Mouse (Mus musculus): Measurements from ENCODE around the gene Pik3c2b. TPM values are rescaled to one million over a fixed set of nuclear protein-coding genes. Genes with fewer than 3 reads are reported as not detected.

The Pik3c2b gene
- 21.3 and 22.0 TPM in 2 replicates for polyA plus RNA-seq (2016; fragmentation: Nextera tagmentation; extraction: Ambion mirVana)

GRCm38 (mm10) chr1:133045011-133045860, at the start of gene Pik3c2b:
Gene Pik3c2b, plus strand, starts transcription at chr1:133045667.
- 1% methylated on average over 15 of the region's 15 CpGs for WGBS
- Histone ChIP-seq H3K36me3 (replicated peaks) (no peaks in the 10 kb centered on the region), H3K4me2 (peak within 1 kb of the TSS; percentile 76), H3K4me3 (replicated peaks) (peak within 1 kb of the TSS; percentile 92), H3K27me3 (no peaks in the 10 kb centered on the region), H3K4me1 (peaks cover 45% of the 10 kb centered on the region), H3K27ac (peak within 1 kb of the TSS; percentile 98), H3K9me3 (no peaks in the 10 kb centered on the region), H3K9ac (peak within 1 kb of the TSS; percentile 98)
- ATAC-seq (ENCODE audit: low FRiP score), result 0 out of 2 replicates have a peak, but pooled peaks have one; percentile 2

DNA sequence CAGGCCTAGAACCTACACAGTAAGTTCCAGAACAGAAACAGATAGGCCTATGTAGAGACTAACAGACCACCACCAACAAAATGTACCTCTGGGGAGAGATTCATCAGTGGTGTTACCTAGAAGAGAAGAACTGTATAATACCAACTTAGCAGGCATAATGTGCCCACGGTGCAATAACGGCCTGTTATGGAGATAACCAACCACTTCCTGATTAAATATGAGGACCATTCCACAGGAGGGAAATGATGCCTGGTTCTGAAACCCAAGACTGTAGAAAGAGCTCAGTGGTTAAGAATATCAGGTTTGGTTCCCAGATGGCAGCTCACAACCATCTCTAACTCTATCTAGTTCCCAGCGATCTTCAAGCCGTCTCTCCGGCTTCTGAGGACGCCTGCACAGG, 45.1 kb upstream of the Pik3c2b start:
- Histone ChIP-seq H3K9me3 (no peaks in the 10 kb centered on the region), H3K4me1 (no peaks in the 10 kb centered on the region), H3K4me2 (no peak overlapping the region), H3K27me3 (no peaks in the 10 kb centered on the region), H3K27ac (no peak overlapping the region), H3K4me3 (replicated peaks) (no peak overlapping the region), H3K9ac (no peak overlapping the region), H3K36me3 (replicated peaks) (peaks cover 84% of the 10 kb centered on the region)
- ATAC-seq (ENCODE audit: low FRiP score), result no peak
- 98% methylated on average over 6 of the region's 6 CpGs for WGBS

DNA sequence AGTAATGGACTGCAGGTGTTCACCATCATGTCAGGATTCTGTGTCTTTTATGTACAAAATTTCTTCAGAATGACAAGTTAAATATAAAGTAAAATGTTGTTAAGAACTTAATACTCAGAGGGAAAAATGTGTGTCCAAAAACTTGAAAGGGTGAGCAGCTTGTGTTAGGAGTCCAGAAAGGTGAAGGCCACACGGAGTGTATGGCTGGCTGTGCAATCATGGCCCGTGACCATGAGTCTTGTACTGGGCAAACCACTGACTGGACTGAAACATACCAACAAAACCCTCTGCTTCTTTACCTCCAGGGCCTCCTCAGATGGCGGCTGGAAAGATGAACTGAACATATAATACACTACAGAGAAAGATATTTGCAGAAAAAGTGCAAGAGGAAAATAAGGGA, 38.9 kb upstream of the Pik3c2b start:
- ATAC-seq (ENCODE audit: low FRiP score), result no peak
- no peaks in the 10 kb centered on the region for H3K4me1 ChIP-seq
- no peaks in the 10 kb centered on the region for H3K9me3 ChIP-seq
- 91% methylated on average over 3 of the region's 3 CpGs for WGBS
- no peaks in the 10 kb centered on the region for H3K27me3 ChIP-seq
- no peak overlapping the region for H3K27ac ChIP-seq
- no peak overlapping the region for H3K4me3 ChIP-seq (replicated peaks)
- peaks cover 58% of the 10 kb centered on the region for H3K36me3 ChIP-seq (replicated peaks)
- no peak overlapping the region for H3K4me2 ChIP-seq
- no peak overlapping the region for H3K9ac ChIP-seq

DNA sequence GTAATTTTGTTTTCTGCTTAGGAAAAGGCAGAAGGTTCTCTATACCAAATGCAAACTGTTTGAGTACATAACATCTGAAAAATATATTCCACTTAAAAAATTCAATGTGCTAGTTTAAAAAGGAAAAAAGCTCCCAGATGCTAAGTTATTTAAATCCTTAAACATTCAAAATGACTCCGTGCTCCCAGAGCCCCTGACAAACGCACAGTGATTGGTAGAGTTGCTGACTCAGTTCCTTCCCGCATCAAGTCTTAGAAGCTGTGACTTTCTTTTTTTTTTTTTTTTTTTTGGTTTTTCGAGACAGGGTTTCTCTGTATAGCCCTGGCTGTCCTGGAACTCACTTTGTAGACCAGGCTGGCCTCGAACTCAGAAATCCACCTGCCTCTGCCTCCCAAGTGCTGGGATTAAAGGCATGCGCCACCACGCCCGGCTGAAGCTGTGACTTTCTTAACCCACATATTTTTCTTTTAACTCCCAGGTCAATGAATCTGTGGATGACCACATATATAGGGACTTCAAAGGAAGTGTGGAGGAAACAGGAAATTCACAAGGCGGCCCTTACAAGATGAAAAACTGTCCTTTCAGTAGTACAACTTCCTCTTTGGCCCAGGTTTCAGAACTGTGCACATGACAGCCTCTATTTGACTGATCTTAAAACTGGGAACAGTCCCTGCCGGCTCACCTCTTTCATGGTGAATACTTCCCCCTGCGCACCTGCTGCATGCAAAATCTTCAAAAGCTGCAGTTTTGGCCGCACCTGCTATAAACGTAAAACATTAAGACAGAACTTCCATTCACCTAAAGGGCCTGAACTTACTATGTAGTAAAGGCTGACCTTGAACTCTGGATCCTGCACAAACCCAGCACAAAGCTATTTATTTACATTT, 33.3 kb upstream of the Pik3c2b start:
- Histone ChIP-seq H3K9ac (no peak overlapping the region), H3K9me3 (no peaks in the 10 kb centered on the region), H3K27ac (no peak overlapping the region), H3K27me3 (no peaks in the 10 kb centered on the region), H3K4me3 (replicated peaks) (no peak overlapping the region), H3K4me1 (no peaks in the 10 kb centered on the region), H3K36me3 (replicated peaks) (peaks cover 61% of the 10 kb centered on the region), H3K4me2 (no peak overlapping the region)
- 93% methylated on average over 12 of the region's 13 CpGs for WGBS
- no peak for ATAC-seq (ENCODE audit: low FRiP score)

GRCm38 (mm10) chr1:133013331-133013730, 32.1 kb upstream of the Pik3c2b start:
- Histone ChIP-seq H3K27me3 (no peaks in the 10 kb centered on the region), H3K36me3 (replicated peaks) (peaks cover 65% of the 10 kb centered on the region), H3K9me3 (no peaks in the 10 kb centered on the region), H3K4me1 (no peaks in the 10 kb centered on the region), H3K27ac (no peak overlapping the region), H3K4me3 (replicated peaks) (no peak overlapping the region), H3K4me2 (no peak overlapping the region), H3K9ac (no peak overlapping the region)
- ATAC-seq (ENCODE audit: low FRiP score), result no peak

- 91% methylated on average over 1 of the region's 1 CpGs for WGBS
- Histone ChIP-seq H3K9me3 (no peaks in the 10 kb centered on the region), H3K27me3 (no peaks in the 10 kb centered on the region), H3K4me1 (no peaks in the 10 kb centered on the region), H3K4me2 (no peak overlapping the region), H3K36me3 (replicated peaks) (peaks cover 68% of the 10 kb centered on the region), H3K27ac (no peak overlapping the region), H3K4me3 (replicated peaks) (no peak overlapping the region), H3K9ac (no peak overlapping the region)
- no peak for ATAC-seq (ENCODE audit: low FRiP score)
These were observed 31.3 kb upstream of the Pik3c2b start for GRCm38 (mm10) chr1:133014196-133014595.

DNA sequence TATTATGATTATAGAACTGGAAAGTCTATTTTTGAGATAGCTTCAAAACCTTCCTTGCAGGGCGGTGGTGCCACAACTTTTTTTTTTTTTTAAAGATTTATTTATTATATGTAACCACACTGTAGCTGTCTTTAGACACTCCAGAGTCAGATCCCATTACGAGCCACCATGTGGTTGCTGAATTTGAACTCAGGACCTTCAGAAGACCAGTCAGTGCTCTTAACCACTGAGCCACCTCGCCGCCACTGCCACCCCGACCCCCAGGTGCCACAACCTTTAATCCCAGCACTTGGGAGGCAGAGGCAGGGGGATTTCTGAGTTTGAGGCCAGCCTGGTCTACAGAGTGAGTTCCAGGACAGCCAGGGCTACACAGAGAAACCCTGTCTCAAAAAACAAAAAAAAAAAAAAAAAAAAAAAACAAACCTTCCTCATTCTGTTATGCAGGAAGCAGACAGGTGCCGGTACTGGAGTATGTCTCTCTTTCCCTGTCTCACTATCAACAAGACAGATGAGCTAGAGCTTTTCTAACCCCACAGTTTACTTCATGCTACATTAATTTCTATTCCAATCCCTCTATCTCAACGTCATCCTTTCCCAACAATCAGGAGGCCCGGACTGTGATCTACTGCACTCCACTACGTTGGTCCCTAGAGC, 28.6 kb upstream of the Pik3c2b start:
- no peaks in the 10 kb centered on the region for H3K27me3 ChIP-seq
- H3K9me3 ChIP-seq, result no peaks in the 10 kb centered on the region
- WGBS, result 97% methylated on average over 9 of the region's 9 CpGs
- no peak overlapping the region for H3K27ac ChIP-seq
- H3K9ac ChIP-seq, result no peak overlapping the region
- no peak for ATAC-seq (ENCODE audit: low FRiP score)
- H3K4me3 ChIP-seq (replicated peaks), result no peak overlapping the region
- peaks cover 5% of the 10 kb centered on the region; the same call in 1 of the 2 replicates for H3K4me1 ChIP-seq
- peaks cover 56% of the 10 kb centered on the region for H3K36me3 ChIP-seq (replicated peaks)
- H3K4me2 ChIP-seq, result no peak overlapping the region

DNA sequence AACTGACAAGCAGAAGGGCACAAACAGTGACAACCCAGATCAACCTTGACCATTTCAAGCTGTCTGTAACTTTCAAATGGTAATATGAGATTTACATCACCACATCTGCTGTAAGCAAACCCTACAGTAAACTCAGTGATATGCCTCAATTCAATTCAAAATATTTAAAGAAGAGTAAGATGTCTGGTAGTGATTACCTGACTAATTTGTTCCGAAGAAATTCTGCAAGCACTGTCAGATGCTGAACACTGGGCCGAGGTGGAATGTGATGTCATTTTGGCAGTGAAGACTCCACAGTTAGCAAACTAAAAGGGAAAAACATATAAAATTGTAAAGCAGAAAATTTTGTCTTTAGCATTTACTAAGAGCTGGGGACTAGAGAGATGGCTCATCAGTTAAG, 26.9 kb upstream of the Pik3c2b start:
- Histone ChIP-seq H3K4me1 (peaks cover 5% of the 10 kb centered on the region; the same call in 1 of the 2 replicates), H3K27ac (no peak overlapping the region), H3K9me3 (no peaks in the 10 kb centered on the region), H3K4me2 (no peak overlapping the region), H3K36me3 (replicated peaks) (peaks cover 49% of the 10 kb centered on the region), H3K27me3 (no peaks in the 10 kb centered on the region), H3K9ac (no peak overlapping the region), H3K4me3 (replicated peaks) (no peak overlapping the region)
- no peak for ATAC-seq (ENCODE audit: low FRiP score)
- WGBS, result 87% methylated on average over 2 of the region's 2 CpGs

GRCm38 (mm10) chr1:133019312-133019711, 26.2 kb upstream of the Pik3c2b start:
- Histone ChIP-seq H3K4me3 (replicated peaks) (no peak overlapping the region), H3K4me2 (no peak overlapping the region), H3K9ac (no peak overlapping the region), H3K9me3 (no peaks in the 10 kb centered on the region), H3K27ac (no peak overlapping the region), H3K4me1 (peaks cover 12% of the 10 kb centered on the region), H3K36me3 (replicated peaks) (peaks cover 43% of the 10 kb centered on the region), H3K27me3 (no peaks in the 10 kb centered on the region)
- no peak for ATAC-seq (ENCODE audit: low FRiP score)

- 65% methylated on average over 3 of the region's 3 CpGs for WGBS
- Histone ChIP-seq H3K4me1 (peaks cover 14% of the 10 kb centered on the region), H3K4me2 (no peak overlapping the region), H3K9me3 (no peaks in the 10 kb centered on the region), H3K27ac (no peak overlapping the region), H3K9ac (no peak overlapping the region), H3K4me3 (replicated peaks) (no peak overlapping the region), H3K27me3 (no peaks in the 10 kb centered on the region), H3K36me3 (replicated peaks) (peaks cover 33% of the 10 kb centered on the region)
- no peak for ATAC-seq (ENCODE audit: low FRiP score)
These were observed 25.2 kb upstream of the Pik3c2b start for GRCm38 (mm10) chr1:133020137-133020894.

DNA sequence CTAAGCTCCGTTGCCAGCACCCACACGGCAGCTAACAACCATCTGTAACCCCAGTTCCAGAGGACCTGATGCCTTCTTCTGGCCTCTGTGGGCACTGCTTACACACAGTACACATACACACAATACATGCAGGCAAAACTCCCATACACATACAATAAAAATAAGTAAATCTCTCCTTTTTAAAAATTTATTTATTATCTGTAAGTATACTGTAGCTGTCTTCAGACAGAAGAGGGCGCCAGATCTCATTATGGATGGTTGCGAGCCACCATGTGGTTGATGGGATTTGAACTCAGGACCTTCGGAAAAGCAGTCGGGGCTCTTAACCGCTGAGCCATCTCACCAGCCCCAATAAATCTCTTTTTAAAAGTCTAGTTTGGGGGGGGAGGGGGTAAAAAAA, 24.1 kb upstream of the Pik3c2b start:
- Histone ChIP-seq H3K27me3 (no peaks in the 10 kb centered on the region), H3K4me3 (replicated peaks) (no peak overlapping the region), H3K4me1 (peaks cover 14% of the 10 kb centered on the region), H3K9ac (no peak overlapping the region), H3K36me3 (replicated peaks) (peaks cover 26% of the 10 kb centered on the region), H3K27ac (no peak overlapping the region), H3K4me2 (no peak overlapping the region), H3K9me3 (no peaks in the 10 kb centered on the region)
- WGBS, result 95% methylated on average over 7 of the region's 7 CpGs
- no peak for ATAC-seq (ENCODE audit: low FRiP score)

Data from forebrain, embryonic 12.5 days (tissue).